Mouse (Mus musculus) spleen, adult 18-20 months (tissue): Measurements from ENCODE around the gene 1520401A03Rik.
A peak's percentile ranks its signal among the peaks of the same experiment; 100 is the strongest.

Source experiments
- DNase-seq, 2 experiments: peaks; one replicate each; pipeline ENCODE4 v3.0.0; 2022; ENCODE audit warnings: mixed read lengths in 2 of 2

1520401A03Rik gene

GRCm38 (mm10) chr17:23699131-23700077 lies 23.2 kb downstream of the 1520401A03Rik start:
- DNase-seq, result peak in 1 of 2 experiments; percentile 14

- DNase-seq, result no peak
These were observed 26.8 kb downstream of the 1520401A03Rik start for GRCm38 (mm10) chr17:23695801-23696200.

GRCm38 (mm10) chr17:23694491-23694890 lies 28.1 kb downstream of the 1520401A03Rik start:
- DNase-seq, result no peak

- DNase-seq, result no peak
These were observed 38.5 kb downstream of the 1520401A03Rik start, which contains the start of gene Cldn9 for GRCm38 (mm10) chr17:23683856-23684672. TSS of gene Cldn9 (minus strand) at chr17:23684026.

GRCm38 (mm10) chr17:23683226-23683625 lies 39.4 kb downstream of the 1520401A03Rik start:
- DNase-seq, result no peak

GRCm38 (mm10) chr17:23682530-23682929 lies 40.1 kb downstream of the 1520401A03Rik start:
- no peak for DNase-seq

- DNase-seq, result no peak
These were observed 40.5 kb downstream of the 1520401A03Rik start for GRCm38 (mm10) chr17:23682092-23682491.

GRCm38 (mm10) chr17:23681086-23681485 lies 41.5 kb downstream of the 1520401A03Rik start:
- no peak for DNase-seq

- DNase-seq, result no peak
These were observed 42.2 kb downstream of the 1520401A03Rik start for GRCm38 (mm10) chr17:23680336-23680735.

- no peak for DNase-seq
These were observed 43.3 kb downstream of the 1520401A03Rik start, which contains the start of gene Cldn6 for GRCm38 (mm10) chr17:23679127-23679835. TSS of gene Cldn6 (plus strand) at chr17:23679249.

GRCm38 (mm10) chr17:23677236-23677679 lies 45.3 kb downstream of the 1520401A03Rik start, which contains the start of gene Tnfrsf12a:
TSS of gene Tnfrsf12a (minus strand) at chr17:23677468.
- DNase-seq, result peak; percentile 76 to 88

GRCm38 (mm10) chr17:23676473-23677031 lies 46.0 kb downstream of the 1520401A03Rik start:
- peak in 1 of 2 experiments; percentile 25 for DNase-seq

- peak in 1 of 2 experiments; percentile 40 for DNase-seq
These were observed 46.9 kb downstream of the 1520401A03Rik start for GRCm38 (mm10) chr17:23675564-23676281.

- no peak for DNase-seq
These were observed 47.5 kb downstream of the 1520401A03Rik start for GRCm38 (mm10) chr17:23675127-23675526.

GRCm38 (mm10) chr17:23674271-23674952 lies 48.2 kb downstream of the 1520401A03Rik start:
- no peak for DNase-seq

- DNase-seq, result peak; percentile 86 to 91
These were observed 49.0 kb downstream of the 1520401A03Rik start, which contains the start of the genes Hcfc1r1 and Thoc6 for GRCm38 (mm10) chr17:23673424-23674073. TSS of gene Hcfc1r1 (plus strand) at chr17:23673596. TSS of gene Thoc6 (minus strand) at chr17:23673882.

GRCm38 (mm10) chr17:23672761-23673160 lies 49.8 kb downstream of the 1520401A03Rik start:
- no peak for DNase-seq

GRCm38 (mm10) chr17:23671519-23671918 lies 51.1 kb downstream of the 1520401A03Rik start:
- DNase-seq, result no peak

- no peak for DNase-seq
These were observed 52.0 kb downstream of the 1520401A03Rik start for GRCm38 (mm10) chr17:23670516-23671074.

- DNase-seq, result no peak
These were observed 57.1 kb downstream of the 1520401A03Rik start for GRCm38 (mm10) chr17:23665511-23665910.
